Mouse (Mus musculus): ENCODE results near the gene Ccnyl1. TPM values are rescaled to one million over a fixed set of nuclear protein-coding genes. Genes with fewer than 3 reads are reported as not detected.
A peak's percentile ranks its signal among the peaks of the same experiment; 100 is the strongest.

Gene Ccnyl1
- total RNA-seq, 2 experiments from 2014 or later: 24.2 to 26.5 TPM

DNA sequence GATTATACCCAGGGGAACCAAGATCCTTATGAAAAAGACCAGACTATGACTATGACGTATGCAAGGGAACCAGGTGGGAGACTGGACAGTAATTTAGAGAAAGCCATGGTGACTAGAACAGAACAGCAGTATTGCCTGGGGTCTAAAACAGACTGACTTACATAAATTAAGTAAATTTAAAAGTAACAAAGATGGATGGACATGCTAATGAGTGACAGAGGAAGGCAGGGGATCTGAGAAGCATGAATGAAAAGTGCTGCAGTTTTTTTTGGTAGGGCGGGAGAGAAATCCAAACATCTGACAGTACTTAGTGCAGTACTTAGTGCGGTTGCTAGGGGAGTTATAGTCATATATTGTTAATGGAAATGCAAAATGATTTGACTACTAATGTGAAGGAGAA lies 4.9 kb downstream of the Ccnyl1 start:
- no peak for DNase-seq (ENCODE audit: low spot score in 2 of 2)

DNA sequence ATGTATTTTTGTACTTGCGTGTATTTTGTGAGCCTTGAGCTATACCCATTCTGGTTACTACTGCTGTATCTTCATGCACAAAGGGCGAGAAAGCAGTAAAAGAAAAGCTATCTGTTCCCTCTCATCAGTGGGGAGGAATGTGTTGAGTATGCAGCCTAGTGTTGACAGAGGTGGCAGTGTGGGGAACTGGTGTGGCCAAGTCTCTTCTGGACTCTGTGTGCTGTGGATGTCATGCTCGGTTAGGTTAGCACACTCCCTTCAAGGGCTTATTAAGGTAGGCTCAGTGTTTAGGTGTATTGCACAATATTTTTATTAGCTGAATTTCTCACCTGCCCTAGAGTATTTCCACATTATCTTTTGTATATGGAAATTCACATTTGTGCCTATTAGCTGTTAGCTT lies 11.5 kb downstream of the Ccnyl1 start:
- no peak for DNase-seq (ENCODE audit: low spot score in 2 of 2)

DNA sequence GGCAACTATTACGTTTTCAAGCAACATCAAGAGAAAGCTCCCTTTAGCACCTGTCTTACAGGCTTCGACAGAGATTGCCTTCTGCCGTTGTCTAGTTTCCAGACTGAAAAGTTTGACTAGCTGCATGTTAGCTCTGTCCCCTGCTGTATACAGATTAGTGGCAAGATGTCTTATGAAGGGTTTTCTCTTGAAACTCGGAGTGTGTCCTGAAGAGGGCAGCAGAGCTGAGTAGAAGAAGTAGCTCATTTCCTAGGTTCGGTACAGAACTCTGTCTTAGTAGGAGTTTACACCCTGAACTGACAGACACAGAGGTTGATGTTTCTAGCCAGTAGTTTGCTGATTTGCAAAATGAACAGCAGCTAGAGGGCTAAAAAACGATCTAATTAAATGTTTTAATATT lies 15.0 kb downstream of the Ccnyl1 start:
- no peak for DNase-seq (ENCODE audit: low spot score in 2 of 2)

DNA sequence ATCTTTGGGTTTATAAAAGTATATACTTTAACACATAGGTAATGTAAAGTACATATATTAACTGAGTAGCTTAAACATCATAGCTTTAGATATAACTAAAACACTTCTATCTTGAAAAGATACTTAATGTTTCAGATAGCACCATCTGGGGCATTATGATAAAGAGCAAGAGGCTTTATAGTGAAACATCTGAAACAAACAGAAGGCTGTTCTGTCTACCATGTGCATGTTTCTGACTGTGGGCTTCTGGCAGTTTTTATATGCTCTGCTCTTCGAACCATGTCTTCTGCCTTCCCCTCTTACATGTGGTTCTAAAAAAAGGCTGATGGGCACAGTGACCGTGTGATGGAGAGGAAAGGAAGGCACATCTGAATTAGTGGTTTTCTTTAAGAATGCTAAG lies 16.4 kb downstream of the Ccnyl1 start:
- no peak for DNase-seq (ENCODE audit: low spot score in 2 of 2)

DNA sequence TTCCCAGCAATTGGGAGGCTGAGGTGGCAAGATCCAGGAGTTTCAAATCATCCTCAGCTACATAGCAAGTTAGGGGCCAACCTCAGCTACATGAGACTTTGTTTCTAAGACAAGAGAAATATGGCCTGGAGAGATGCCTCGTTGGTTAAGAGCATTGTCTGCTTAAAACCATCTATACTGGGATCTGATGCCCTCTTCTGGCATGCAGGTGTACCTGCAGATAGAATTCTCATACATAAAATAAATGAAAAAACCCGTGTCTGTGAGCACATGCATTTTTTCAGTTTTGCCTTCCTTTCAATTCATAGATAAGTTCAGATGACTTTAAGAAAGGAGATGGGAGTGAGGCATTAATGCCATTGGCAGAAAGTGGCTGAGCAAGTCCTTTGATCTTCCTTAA lies 19.6 kb downstream of the Ccnyl1 start:
- DNase-seq (ENCODE audit: low spot score in 2 of 2): no peak

DNA sequence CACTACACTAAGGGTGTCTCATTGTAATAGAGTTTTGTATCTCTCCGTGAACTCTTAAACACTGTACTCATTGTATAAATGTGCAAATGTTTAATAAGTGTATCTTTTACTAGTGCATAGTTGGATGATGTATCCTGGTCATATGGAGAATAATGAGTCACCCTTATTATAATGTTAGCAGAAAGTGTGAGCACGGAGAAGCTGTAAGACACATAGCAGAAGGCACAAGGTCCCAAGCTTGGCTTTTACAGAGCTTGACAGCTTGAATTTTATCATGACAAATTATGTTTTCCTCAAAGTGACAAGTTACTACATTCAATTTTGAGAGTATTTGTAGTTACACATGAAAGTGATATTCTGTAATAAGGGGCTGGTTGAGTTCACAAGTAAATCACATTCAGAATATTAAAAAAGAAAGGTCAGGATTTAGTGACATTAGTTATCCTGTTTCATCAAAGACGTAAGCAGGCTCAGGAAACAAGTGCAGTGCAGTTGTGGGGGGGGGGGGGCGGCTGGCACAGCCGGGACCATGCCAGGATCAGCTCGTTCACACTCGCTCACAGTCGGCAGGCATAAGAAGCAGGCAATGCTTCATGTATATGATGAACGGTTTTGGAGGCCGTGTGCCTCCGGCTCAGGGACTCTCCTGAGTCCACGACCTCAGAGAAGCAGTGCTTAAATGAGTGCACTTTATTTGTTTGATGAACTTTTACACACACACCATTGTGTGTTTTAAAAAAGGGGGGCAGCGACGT lies 21.9 kb downstream of the Ccnyl1 start:
- no peak for DNase-seq (ENCODE audit: low spot score in 2 of 2)

DNA sequence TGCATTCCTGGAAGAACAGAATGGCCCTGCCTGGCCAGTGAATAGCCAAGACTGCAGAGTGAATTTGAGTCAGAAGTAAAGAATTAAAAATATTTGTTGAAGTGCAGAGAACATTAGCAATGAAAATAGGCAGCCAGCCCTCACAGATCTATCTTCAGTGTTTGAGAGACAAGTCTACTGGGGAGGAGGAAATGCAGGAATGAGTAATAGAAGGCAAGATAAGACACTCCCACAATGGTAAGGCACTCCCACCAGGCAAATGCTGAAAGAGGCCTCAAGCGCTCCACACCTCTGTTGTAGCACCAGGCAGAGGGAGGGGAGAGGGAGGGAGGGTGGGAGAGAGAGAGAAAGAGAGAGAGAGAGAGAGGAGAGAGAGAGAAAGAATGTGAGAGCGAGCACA lies 25.2 kb downstream of the Ccnyl1 start:
- no peak for DNase-seq (ENCODE audit: low spot score in 2 of 2)

DNA sequence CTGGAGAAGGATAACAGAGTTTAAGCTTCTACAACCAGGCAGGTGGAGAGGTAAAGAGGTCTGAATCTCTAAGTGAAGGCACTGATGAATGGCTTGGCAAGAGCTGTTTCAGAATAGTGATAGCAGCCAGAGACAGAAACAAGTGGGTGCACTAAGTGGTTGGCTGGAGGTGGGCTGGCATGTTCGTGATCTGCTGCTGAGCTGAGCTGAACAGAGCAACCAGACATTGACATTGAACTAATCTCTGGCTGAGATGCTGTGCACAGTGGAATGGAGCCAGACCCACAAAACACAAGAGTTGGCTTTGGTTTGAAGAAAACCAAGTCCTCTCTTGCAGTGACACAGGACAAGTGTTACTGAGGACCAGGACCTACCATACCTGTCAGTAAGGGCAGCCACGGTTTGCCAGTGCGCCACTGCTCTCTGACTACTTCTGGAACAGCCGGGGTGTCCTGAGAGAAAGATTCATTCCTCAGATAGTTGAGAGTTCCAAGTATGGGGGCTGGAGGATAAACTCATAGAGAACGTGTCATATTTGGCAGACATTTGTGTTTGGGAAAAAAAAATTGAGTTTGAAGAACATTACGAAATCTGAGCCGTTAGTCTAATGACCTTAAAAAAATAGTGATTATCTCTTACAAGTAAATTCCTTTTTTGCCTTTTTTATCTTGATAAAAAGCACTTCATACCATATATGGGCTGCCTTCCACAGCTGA lies 26.5 kb downstream of the Ccnyl1 start:
- no peak for DNase-seq (ENCODE audit: low spot score in 2 of 2)

DNA sequence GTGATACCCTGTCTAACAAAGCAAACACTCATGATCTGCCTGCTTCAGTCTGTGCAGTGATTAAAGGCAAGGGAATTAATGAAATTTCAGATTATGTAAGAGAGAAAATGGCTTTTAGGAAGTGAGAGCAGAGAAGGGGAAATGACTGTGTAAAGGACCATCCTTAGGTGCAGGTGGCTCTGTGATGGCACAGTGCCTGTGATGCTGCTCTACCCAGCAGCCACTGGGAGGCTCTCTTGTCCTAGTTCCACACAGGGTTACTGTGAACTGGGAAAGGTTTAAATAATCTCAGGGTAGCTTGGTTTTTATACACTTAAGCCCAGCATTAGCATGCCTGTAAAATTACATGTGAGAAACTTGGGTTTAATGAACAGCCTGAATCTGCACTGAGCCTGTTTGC lies 27.2 kb downstream of the Ccnyl1 start:
- DNase-seq (ENCODE audit: low spot score in 2 of 2): no peak

DNA sequence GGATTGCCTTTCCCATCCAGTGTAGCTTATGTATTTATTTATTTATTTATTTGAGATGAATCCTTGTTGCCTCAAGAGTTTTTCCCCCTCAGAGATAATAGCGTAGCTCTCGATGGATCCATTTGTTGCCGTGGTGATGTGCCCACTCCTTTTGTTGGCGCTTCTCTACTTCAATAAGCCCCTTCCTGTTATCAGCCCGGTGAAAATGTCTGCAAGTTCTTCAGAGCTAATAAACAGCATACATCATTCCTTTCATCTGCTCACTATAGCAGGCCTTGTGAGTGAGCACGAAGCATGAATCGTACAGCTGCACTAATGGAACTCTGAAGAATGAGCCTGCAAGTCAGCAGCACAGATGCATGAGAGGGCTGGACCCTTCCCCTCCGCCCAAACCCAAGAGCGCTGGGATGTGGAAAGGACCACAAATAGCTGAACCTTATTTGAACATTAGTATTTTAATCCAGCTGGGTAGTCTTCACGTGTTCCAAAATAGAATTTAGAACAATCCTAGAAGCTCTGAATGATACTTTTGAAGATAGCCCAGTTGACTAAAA lies 30.9 kb downstream of the Ccnyl1 start:
- DNase-seq (ENCODE audit: low spot score in 2 of 2): no peak

DNA sequence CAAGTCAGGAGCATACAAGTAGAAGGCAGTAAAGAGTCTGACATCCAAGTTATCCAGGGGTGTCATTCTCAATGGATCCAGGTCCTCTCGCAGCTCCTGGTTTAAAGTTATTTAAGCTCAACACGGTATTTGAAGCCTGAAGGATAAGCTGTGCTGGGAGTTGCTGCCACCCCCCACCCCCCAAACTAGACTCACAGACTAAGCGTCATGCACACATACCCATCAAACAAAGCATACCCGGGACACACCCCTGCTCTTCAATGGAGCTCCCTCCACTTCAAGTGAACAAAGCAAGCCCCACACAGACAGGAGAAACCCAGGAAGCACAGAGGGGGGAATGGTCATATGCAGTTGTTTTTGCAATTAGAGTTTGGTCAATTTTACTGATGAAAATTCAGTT lies 39.8 kb downstream of the Ccnyl1 start:
- DNase-seq (ENCODE audit: low spot score in 2 of 2): no peak

DNA sequence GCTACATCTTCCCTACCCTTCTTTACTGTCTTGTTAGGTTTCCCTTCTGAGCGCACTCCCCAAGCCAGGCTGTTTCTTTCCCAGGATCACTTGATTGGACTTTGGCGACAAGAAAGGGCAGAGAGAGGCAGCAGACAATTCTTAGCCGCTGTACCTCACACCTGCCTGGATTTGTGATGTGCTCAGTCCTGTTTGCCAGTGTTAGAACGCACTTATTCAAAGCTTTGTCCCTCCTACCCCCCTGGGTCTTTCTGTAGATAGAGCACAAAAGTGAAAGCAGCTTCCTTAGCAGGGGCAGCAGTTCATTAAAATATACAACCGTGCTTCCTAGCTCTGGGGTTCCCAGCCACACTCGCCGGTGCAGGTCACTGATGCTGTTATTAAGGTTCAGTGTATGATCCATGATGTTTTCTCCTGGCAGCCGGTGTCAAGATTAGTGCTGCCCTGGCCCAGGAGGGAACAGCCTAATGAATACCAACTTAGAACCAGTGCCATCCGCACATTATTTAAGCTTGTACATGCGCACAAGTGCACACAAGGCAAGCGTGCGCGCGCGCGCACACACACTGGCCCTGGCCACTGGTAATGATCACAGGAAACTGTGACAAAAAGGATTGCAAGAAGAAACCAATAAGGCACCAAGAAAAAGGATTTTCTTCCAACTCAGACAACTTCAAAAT lies 41.2 kb downstream of the Ccnyl1 start:
- DNase-seq (ENCODE audit: low spot score in 2 of 2): no peak

DNA sequence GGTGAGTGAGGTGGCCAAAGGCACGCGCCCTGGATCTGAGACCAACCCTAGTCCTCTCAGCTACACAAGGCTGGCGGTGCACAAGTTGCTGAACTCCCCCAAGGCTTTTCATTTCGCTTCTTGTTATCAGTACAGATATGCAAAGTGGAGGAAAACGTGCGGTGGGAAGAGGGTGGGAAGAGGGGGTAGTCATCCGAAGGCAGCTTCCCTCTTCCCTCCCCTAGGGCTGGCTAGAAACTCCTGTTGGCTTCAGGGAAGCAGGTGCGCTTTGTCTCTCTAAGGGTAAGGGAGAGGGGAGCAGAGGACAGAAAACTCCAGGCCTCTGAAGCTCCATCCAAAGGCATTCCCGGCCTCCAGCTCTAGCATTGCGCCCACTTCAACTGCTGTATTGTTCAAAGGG lies 41.9 kb downstream of the Ccnyl1 start:
- DNase-seq (ENCODE audit: low spot score in 2 of 2): no peak

DNA sequence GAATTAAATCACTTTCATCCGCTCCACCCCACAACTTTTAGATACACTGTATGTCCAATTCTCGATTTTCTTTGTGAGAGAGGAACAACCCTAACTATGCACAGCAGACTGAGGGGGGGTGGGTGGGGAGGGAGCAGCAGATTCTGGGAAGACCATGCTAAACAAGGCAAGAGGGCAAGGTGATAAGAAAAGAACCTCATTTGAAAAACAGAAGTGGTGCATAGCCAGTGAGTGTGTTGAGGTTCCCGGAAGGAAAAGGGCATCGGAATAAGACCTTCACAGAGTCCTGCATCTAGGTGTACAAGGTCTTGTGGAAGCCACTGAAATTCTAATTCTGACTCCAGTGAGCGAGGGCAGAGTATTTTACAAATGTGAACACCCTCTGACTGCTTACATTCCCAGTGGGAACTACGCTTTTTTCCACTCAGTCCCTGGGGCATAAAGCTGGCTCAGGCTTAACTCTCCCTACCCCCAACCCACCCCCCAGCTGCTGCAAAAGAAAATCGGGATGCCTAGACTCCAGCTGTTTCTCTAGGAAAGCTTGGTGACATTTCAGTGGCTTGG lies 42.5 kb downstream of the Ccnyl1 start:
- no peak for DNase-seq (ENCODE audit: low spot score in 2 of 2)

DNA sequence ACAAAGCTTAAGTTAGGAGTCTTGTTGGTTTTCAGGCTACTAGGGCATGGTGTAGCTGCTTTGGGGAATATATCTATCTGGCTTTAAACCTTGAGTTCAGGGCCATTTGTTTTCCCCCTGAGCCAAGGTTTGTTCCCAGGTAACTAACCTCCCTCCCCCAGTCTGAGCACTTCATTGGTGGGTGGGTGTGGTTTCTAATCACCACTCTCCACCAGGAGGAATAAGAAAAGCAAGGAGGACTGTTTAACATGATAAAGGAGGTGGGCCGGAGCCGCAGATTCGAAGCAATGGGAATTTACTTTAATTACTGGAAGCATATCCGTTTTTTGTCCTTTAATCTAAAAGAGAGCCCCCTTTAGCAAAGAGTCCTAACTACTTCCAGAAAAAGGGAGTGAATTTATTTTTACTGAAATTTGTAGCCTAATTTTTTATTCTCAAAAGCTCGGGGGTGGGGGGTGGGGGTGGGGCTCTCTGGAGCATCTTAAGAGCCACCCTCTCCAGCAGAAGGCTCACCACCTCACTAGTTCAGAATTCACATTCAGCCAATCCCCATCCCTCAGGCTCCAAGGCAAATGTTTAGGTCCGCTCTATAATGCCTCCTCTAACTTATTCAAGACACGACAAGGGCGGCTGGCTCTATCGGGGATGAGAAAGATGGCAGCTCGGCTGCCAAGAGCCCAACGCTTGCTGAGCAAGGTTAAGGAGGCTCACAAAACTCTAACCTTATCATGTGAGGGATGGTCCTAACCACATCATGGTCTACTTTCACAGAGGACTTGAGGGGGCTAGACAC lies 43.4 kb downstream of the Ccnyl1 start:
- no peak for DNase-seq (ENCODE audit: low spot score in 2 of 2)

DNA sequence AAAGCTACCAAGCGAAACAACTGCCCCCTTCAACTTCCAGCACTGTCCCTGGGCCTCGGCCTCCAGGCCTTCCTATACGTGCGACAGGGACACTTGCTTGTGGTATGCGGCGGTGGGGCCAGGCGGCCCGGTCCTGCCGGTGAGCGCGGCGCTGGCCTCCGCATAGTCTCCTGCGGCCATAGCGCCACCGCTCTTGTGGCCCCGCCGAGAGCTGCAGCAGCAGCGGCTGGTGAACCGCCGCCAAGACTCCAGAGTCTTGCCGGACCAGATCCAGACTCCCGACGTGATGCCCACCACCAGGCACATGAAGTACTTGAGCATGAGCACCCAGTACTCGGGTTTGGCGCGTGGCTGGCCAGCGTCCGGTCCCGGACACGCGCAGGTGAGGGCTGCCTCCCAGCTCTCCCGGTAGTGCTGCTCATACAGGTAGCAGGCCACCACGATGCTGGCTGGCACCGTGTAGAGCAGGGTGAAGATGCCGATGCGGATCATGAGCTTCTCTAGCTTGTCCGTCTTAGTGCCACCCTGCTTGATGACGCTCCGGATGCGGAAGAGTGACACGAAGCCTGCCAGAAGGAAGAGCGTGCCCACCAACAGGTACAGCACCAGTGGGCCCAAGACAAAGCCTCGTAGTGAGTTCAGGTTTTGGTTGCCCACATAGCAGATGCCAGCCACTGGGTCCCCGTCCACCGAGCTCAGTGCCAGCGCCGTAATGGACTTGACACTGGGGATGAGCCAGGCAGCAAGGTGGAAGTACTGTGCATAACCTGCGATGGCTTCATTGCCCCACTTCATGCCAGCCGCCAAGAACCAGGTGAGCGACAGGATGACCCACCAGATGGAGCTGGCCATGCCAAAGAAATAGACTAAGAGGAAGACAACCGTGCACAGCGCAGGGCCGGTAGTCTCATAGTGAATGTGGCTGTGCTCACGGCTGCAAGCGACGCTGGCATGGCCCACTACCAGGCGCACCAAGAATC lies 44.8 kb downstream of the Ccnyl1 start:
- DNase-seq (ENCODE audit: low spot score in 2 of 2): peak in 1 of 2 experiments; percentile 25

DNA sequence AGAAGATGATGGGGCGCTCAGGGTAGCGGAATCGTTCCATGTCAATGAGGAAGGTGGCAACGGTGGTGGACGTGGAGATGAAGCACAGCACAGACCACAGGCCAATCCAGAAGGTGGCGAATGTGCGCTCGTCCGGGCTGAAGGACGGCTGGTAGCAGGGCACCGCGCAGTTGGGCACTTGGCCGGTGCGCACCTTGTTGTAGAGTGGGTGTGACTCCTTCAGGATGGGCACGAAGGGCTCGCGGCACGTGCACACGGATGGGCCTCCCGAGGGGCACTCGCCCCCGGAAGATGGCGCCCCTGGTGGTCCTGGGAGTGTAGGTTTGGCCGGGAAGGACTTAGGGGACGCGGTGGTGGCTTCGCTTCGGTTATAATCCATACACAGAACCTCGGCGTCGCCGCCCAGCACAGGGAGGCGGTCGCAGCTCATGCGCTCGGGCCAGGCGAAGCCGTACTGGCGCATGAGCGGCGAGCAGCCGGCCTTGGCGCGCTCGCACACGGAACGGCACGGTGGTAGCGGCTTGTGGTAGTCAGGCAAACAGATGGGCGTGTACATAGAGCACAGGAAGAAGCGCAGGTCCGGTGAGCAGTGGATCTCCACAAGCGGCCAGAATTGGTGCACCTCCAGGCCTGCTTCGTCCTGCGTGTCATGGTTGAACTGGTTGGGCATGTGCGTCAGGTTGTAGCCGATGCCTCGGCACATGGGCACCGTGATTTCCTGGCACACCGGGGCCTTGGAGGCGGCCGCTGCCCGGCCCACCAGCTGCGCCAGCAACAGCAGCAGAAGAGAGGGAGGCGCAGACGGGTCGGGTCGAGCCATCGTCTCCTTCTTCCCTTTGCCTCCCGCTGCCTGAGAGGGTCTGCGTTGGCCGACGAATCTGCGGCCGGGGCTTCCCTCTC lies 45.8 kb downstream of the Ccnyl1 start:
- peak; percentile 28 to 33 for DNase-seq (ENCODE audit: low spot score in 2 of 2)

DNA sequence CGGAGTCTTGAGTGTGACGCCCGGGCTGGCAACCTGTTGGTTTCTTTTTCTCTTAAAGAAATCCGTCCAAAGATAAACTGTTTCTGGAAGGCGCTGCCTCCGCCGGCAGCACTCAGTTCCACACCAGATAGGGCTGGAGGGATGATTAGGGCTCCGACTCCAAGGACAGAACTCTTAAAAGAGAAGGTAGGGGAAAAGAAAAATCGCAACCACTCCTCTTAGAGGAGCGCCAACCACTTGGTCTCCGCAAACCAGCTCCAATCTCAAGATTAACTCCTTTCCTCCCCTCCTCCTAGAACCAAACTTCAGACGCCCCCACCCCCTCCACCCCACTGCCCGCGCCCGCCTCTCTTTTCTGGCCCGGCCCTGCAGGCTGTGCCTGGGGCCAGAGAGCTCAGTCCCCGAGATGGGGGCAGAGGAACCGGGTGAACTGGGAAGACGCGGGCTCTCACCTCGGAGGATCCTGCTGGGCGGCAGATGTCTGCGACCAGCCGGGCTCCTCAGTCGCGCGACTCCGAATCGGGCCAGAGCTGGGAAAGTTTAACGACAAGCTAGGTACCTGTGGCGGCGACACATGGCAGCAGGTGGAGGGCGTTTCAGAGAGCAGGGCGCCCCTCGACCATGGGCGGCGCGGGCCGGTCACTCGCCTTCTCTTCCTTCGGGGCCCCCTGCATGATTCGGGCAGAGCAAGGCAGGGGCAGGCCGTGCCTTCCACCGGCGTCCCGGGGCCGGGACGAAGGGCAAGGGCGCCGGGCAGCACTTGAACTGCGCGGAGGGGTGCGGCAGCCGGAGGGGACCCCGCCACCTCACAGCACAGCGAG lies 46.6 kb downstream of the Ccnyl1 start:
- peak; percentile 7 to 15 for DNase-seq (ENCODE audit: low spot score in 2 of 2)

All from adrenal gland, postnatal 4 days (tissue).